Mouse (Mus musculus) ES-E14 (cell line): ENCODE measurements around the gene Il25. TPM values are rescaled to one million over a fixed set of nuclear protein-coding genes. Genes with fewer than 3 reads are reported as not detected.

ENCODE experiments used
- DNase-seq: peaks from one replicate; pipeline ENCODE4 v3.0.0-alpha.2; 2013; ENCODE audit warnings: low read depth, low spot score
- H3K27ac ChIP-seq: 2 replicates; pipeline ENCODE4 v1.5.1; 2012; ENCODE audit warnings: low read depth, mild to moderate bottlenecking, low read length, moderate library complexity, mixed read lengths; ENCODE audit not compliant: poor library complexity, insufficient read depth, severe bottlenecking
- H3K36me3 ChIP-seq: 2 replicates; pipeline ENCODE4 v1.6.1; 2012; ENCODE audit warnings: mild to moderate bottlenecking, low read length, moderate library complexity, mixed read lengths; ENCODE audit not compliant: control insufficient read depth, poor library complexity, insufficient read depth, severe bottlenecking
- H3K4me1 ChIP-seq, 2 experiments: fragments of 150-350 bp in 1 of 2; sonication (generic) in 1 of 2; 2 replicates each; pipeline ENCODE4 v1.6.1; 2012; ENCODE audit warnings: low read length in 2 of 2, mild to moderate bottlenecking in 1 of 2, mixed read lengths in 1 of 2; ENCODE audit not compliant: control insufficient read depth in 2 of 2, insufficient read depth in 2 of 2, poor library complexity in 1 of 2
- H3K4me3 ChIP-seq, 2 experiments: fragments of 150-350 bp in 1 of 2; sonication (generic) in 1 of 2; 2 replicates each; pipeline ENCODE4 v1.5.1; 2012; ENCODE audit warnings: low read length in 2 of 2, low read depth in 1 of 2, mild to moderate bottlenecking in 1 of 2, mixed read lengths in 1 of 2; ENCODE audit not compliant: insufficient read depth in 1 of 2, poor library complexity in 1 of 2, severe bottlenecking in 1 of 2
- H3K9ac ChIP-seq: 2 replicates; pipeline ENCODE4 v1.6.1; 2012; ENCODE audit warnings: low read depth, mild to moderate bottlenecking, low read length, mixed read lengths; ENCODE audit not compliant: poor library complexity, insufficient read depth, severe bottlenecking
- H3K9me3 ChIP-seq: fragments of 150-350 bp; sonication (generic); 2 replicates; pipeline ENCODE4 v1.6.1; 2012; ENCODE audit warnings: low read depth, mild to moderate bottlenecking, low read length; ENCODE audit not compliant: control insufficient read depth, insufficient read depth
- CHD2 ChIP-seq: IDR thresholded peaks from 2 replicates; pipeline ENCODE4 v1.6.1; 2014; ENCODE audit warnings: mild to moderate bottlenecking, low read depth, low read length, inconsistent platforms
- HCFC1 ChIP-seq: IDR thresholded peaks from 2 replicates; pipeline ENCODE4 v1.6.1; 2012; ENCODE audit warnings: low read length, inconsistent platforms, borderline replicate concordance; ENCODE audit not compliant: insufficient read depth
- MAFK ChIP-seq: IDR thresholded peaks from 2 replicates; pipeline ENCODE4 v1.6.1; 2014; ENCODE audit warnings: mild to moderate bottlenecking, low read depth, low read length, inconsistent platforms; ENCODE audit not compliant: insufficient read depth
- ZC3H11A ChIP-seq: IDR thresholded peaks from 2 replicates; pipeline ENCODE4 v1.6.1; 2012; ENCODE audit warnings: low read depth, mild to moderate bottlenecking, inconsistent platforms, low read length, borderline replicate concordance
- ZNF384 ChIP-seq: IDR thresholded peaks from 2 replicates; pipeline ENCODE4 v1.6.1; 2012; ENCODE audit warnings: low read depth, low read length, inconsistent platforms
- in situ Hi-C, 2 experiments: fragments of 600-800 bp; cut with MboI; formaldehyde crosslinking; loops; one replicate each; pipeline ENCODE4 v1.15.1; 2025; ENCODE audit warnings: low sequenced_read_pairs in 2 of 2, inconsistent platforms in 1 of 2; ENCODE audit not compliant: unreplicated experiment in 2 of 2
- total RNA-seq: library from RNA; depleted of rRNA; stranded (reverse); fragments of 300-350 nt; gene quantifications from 2 replicates; pipeline ENCODE4 v1.2.3, GENCODE M21; 2012

The Il25 gene
- total RNA-seq, 1 experiment, result 0.27 TPM

- in situ Hi-C loops, result no loop called here
- no peak for TF ChIP-seq ZC3H11A
- no peak for TF ChIP-seq ZNF384
- no peak for TF ChIP-seq MAFK
- Histone ChIP-seq H3K4me1 (peaks cover 10 to 23% of the 10 kb centered on the region in 2 experiments; a peak in 3 of 4 replicates), H3K9me3 (no peaks in the 10 kb centered on the region), H3K36me3 (no peaks in the 10 kb centered on the region), H3K9ac (no peak overlapping the region), H3K4me3 (no peak overlapping the region), H3K27ac (peak overlapping the region; percentile 58; the same call in 1 of the 2 replicates)
- DNase-seq, result no peak
Measured at GRCm38 (mm10) chr14:54930431-54930830, 2.1 kb upstream of the Il25 start.

GRCm38 (mm10) chr14:54935904-54936830 is 3.7 kb downstream of the Il25 start, which contains the start of gene Cmtm5:
Gene Cmtm5 (plus strand): TSS chr14:54936261.
- in situ Hi-C loops, result no loop called here
- peaks cover 5 to 18% of the 10 kb centered on the region in 2 experiments; a peak in 2 of 4 replicates for H3K4me1 ChIP-seq
- no peak for DNase-seq
- TF ChIP-seq ZNF384, result no peak
- no peak for TF ChIP-seq CHD2
- TF ChIP-seq HCFC1, result no peak
- TF ChIP-seq ZC3H11A, result no peak
- no peak for TF ChIP-seq MAFK
- H3K36me3 ChIP-seq, result no peaks in the 10 kb centered on the region
- H3K4me3 ChIP-seq, result peak within 1 kb of the TSS; percentile 42 to 58; a peak in 3 of 4 replicates
- H3K9ac ChIP-seq, result peak within 1 kb of the TSS; percentile 61
- H3K27ac ChIP-seq, result no peak within 1 kb of the TSS
- H3K9me3 ChIP-seq, result no peaks in the 10 kb centered on the region

- in situ Hi-C loops, result no loop called here
- Histone ChIP-seq H3K27ac (no peak overlapping the region), H3K9me3 (no peaks in the 10 kb centered on the region), H3K4me3 (no peak overlapping the region), H3K4me1 (peaks cover 5 to 18% of the 10 kb centered on the region in 2 experiments; a peak in 2 of 4 replicates), H3K9ac (no peak overlapping the region), H3K36me3 (no peaks in the 10 kb centered on the region)
- DNase-seq, result no peak
- TF ChIP-seq MAFK, result no peak
- TF ChIP-seq ZC3H11A, result no peak
Measured at GRCm38 (mm10) chr14:54936831-54937160, 4.3 kb downstream of the Il25 start.

- Histone ChIP-seq H3K4me3 (no peak overlapping the region), H3K27ac (no peak overlapping the region), H3K9me3 (no peaks in the 10 kb centered on the region), H3K9ac (no peak overlapping the region), H3K4me1 (peaks cover 5 to 17% of the 10 kb centered on the region in 2 experiments; a peak in 2 of 4 replicates), H3K36me3 (no peaks in the 10 kb centered on the region)
- DNase-seq, result no peak
- in situ Hi-C loops, result no loop called here
- TF ChIP-seq HCFC1, result no peak
- TF ChIP-seq ZNF384, result no peak
- TF ChIP-seq MAFK, result no peak
- no peak for TF ChIP-seq CHD2
- no peak for TF ChIP-seq ZC3H11A
Measured at GRCm38 (mm10) chr14:54937361-54938182, 5.1 kb downstream of the Il25 start.
